Mouse (Mus musculus): Measurements from ENCODE around the gene Tmtc1.
A peak's percentile ranks its signal among the peaks of the same experiment; 100 is the strongest.

Gene Tmtc1

GRCm38 (mm10) chr6:148420387-148420786, 23.8 kb downstream of the Tmtc1 start:
- no peak for DNase-seq (ENCODE audit: low spot score)

GRCm38 (mm10) chr6:148416597-148416996, 27.6 kb downstream of the Tmtc1 start:
- DNase-seq (ENCODE audit: low spot score), result no peak

- DNase-seq (ENCODE audit: low spot score), result no peak
Observed at GRCm38 (mm10) chr6:148413638-148414037, 30.6 kb downstream of the Tmtc1 start.

GRCm38 (mm10) chr6:148406792-148407490, 37.2 kb downstream of the Tmtc1 start:
- DNase-seq (ENCODE audit: low spot score), result no peak

DNA sequence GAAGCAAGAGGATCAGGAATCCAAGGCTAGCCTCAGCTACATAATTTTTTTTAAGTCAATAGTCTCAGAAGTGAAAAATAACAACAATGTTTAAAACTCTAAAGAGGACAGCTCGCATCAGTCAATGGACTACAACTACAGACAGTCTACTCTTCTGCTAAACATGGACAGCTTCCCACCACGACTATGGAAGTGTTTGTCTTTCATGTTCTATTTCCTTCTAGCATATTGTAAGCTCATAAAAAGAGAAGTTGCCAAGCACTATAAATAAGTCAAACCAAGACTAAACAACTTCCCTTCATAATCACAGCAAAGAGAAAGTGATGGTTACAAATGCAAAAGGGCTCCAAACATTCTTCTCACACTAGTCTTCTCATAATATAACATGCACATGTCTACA, 38.6 kb downstream of the Tmtc1 start:
- no peak for DNase-seq (ENCODE audit: low spot score)

GRCm38 (mm10) chr6:148404500-148404899, 39.7 kb downstream of the Tmtc1 start:
- no peak for DNase-seq (ENCODE audit: low spot score)

- DNase-seq (ENCODE audit: low spot score), result no peak
Observed at GRCm38 (mm10) chr6:148403761-148404160, 40.4 kb downstream of the Tmtc1 start.

DNA sequence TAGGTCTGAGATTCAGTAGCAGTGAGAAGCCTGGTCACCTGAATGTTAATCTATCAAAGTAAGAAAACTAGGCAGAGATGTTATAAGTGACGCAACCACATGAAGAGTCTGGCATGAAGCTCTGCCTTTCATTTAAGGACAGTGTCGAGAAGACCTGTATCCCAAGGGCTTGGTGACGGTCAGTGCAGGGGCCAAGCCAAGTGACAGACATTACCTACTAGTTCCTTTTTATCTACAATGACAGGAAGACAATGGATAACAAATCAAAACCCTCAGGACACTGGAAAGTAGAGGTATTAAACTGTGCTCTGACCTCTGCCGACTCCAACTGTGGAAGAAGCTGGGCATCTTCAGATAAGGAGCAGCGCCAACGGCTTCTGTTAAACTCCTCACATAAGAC, 43.2 kb downstream of the Tmtc1 start:
- DNase-seq (ENCODE audit: low spot score), result no peak

DNA sequence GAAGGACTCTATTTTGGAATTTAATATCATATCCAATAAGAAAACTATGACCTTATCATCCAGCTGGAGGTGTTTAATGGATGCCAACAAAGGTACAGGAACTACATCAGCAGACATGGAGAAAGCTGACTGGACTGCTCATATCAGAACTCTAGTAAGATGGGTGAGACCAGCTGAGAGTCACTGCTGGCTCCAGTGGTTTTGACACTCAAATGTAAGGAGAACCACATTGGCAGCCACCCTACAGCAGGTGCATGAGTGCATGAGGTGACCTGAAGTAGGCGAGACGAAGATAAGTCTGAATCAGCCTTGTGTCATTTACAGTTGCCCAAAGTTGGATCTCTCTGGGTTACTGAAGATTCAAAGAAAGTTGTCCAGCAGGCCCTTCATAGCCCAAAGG, 44.6 kb downstream of the Tmtc1 start:
- no peak for DNase-seq (ENCODE audit: low spot score)

DNA sequence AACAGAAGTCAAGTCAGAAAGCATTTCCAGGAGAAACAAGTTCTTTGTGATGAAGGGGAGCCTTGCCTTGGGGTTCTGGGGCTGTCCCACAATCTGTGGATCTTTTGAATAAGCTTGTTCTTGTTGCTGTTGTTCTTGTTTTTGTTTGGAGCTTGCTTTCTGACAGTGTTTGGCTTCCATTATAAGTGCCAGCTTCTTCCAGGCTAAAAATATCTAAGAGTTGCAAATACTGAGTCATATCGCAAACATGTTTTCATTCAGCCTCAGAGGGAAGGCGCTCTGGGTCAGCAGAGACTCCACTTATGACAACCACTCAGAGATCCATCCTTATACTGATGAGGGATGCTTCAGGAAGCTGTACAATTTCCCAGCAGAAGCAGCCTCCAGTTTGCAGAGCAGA, 45.3 kb downstream of the Tmtc1 start:
- DNase-seq (ENCODE audit: low spot score), result no peak

DNA sequence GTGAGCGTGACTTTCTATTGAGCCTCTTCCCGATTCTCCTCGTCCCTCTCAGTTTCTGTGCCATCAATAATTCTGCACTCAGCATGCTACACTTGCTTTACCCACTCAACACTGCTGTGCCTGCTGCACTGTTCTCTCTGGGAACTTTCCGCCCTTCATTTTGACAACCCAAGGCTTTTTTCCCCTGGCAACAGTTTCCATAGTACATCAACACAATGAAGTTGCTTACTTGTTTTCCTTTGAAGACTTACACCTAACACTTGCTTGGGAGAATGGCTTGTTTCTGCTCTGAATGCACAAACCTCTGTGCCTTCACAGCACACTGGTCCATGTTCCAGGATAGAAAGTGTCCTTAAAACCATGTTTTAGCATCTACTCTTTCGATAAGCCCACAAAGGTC, 46.9 kb downstream of the Tmtc1 start:
- no peak for DNase-seq (ENCODE audit: low spot score)

- peak; percentile 34 for DNase-seq (ENCODE audit: low spot score)
Observed at GRCm38 (mm10) chr6:148395272-148395671, 48.9 kb downstream of the Tmtc1 start.

DNA sequence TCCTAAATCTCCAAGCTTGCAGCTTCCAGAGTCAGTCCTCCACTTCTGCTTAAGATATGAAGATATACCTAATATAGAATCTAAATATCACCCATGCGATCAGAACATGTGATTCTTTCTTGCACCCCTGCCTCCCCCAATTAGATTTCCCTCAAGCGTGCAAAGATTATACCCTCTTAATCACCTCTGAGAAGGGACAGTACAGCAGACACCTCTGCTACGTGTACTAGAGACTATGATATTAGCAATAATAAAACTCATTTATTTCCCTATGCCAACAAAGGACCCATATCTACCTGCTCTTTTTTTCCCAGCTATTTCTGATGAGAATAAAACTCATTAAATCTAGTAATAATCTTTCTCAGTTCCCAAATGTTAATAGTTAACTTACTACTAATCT, 49.9 kb downstream of the Tmtc1 start:
- DNase-seq (ENCODE audit: low spot score), result no peak

GRCm38 (mm10) chr6:148392147-148392546, 52.0 kb downstream of the Tmtc1 start:
- peak; percentile 23 for DNase-seq (ENCODE audit: low spot score)

DNA sequence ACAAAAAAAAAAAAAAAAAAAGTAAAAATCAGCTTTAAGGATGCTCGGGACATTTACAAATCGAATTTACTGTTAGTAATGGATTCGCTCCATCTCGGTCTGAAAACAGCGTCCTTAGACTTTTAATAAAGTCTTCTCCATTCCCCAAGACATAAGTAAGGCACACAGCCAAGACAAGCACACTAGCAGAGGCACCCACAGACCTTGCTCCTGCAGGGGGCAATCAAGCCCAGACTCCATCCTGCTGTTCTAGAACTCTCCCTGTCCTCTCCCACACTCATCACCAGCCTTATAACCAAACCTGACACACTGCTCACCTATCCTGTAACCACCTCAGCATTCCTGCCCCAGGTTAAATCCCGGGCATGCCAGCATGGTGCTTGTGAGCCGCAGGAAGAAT, 52.9 kb downstream of the Tmtc1 start:
- no peak for DNase-seq (ENCODE audit: low spot score)

DNA sequence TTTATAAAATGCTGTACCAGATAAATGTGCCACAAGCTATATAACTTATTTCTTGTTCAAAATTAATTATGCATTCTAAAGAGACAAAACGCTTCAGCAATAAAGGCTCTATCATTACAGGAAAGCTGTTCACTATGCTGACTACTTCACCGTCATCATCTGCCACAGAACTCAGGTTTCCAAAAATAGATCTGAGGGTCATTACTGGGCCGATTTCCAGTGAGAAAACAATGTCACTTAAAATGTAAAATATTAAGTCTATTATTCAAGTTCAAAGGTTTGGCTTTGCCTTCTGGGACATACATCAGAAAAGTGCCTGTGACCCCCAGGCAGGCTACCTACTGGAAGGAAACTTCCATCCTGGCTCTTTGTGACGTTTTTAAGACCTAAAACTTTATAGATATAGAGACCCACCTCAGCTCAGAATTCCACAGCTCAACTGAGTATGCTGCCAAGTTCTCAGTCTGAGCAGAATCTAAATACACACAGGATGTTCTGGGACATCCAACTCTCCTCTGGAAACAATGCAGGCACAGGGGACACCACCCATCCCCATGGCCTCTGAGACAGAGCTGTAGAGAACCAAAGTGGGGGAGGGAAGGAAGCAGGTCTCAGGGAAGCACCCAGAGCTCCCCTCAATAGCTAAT, 53.4 kb downstream of the Tmtc1 start:
- no peak for DNase-seq (ENCODE audit: low spot score)

DNA sequence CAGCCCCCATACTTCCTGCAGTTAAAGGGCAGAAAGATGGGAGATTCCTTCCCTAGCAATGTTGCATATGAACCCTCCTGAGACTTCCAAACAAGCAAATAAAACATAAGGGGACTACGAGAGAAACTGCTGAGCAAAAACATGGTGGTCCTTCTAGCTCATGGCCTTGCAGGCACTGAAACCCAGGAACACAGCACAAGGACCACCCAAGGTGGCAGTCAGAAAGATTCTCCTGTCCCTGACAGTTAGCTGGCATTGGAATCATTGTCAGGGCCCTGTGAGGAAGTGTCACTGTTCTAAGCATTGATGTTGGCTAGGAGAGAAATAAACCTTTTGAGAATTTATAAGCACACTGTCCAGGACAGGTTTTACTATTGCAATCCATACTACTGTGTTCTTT, 56.2 kb downstream of the Tmtc1 start:
- no peak for DNase-seq (ENCODE audit: low spot score)

DNA sequence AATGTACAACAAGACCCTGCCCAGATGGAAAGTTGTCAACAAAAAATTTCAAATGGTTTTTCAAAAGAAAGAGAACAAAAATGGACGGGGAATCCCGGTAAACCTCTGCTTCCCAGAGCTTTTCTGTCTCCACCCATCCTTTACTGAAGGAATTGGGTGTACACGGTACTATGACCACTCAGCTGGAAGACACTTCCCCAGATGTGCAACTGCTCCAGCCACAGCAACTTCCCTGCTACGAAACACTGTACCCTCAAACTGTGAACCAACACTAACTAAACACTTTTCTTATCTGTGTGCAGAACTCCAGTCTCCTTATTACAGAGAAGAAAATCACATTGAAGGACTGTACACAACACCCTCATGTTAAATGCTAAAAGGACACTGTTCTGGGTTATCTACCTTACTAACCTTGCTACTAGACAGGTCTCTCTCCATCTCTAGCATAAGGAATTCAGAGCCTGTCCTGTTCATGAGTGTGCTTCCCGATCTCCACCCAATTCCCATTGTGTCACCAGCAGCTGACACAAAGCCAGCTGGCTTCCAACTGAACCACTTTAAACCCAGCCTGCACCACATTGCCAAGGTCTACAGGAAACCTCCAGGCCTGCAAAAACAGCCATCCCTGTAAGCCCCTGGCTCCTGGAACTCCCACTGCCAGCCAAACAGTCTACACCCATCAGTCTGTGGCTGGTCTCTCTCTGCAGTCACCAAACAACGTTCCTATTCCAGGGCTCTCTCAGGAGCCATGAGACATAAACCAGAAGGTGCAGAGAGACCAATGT, 59.9 kb downstream of the Tmtc1 start:
- no peak for DNase-seq (ENCODE audit: low spot score)

DNA sequence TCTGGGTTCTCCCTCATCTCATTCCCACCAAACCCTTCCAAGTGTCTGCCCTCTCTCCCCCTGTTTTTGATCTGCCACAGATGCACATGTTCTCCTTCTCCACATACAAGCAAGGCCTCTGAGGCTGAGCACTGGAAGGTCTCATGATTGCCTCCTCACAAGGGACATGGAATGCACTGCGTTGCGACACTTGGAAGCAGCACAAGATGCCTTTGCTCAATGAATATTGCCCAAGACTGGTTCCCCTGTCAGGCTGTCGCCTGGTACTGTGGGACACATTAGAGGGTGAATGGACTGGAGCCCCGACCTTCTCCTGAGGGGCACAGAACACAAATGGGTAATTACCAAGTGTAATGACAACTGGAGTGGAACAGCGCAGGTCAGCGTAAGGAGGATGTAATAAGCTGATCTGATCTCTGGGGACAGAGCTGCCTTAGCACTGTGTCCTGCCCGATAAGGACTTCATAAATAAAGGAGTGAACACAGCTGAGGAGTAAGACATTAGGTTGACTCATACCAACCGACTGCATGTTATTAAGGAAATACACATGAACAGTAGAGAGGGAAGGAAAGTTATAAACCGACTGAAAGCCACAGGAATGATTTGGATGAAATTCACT, 62.9 kb downstream of the Tmtc1 start:
- DNase-seq (ENCODE audit: low spot score), result no peak

DNA sequence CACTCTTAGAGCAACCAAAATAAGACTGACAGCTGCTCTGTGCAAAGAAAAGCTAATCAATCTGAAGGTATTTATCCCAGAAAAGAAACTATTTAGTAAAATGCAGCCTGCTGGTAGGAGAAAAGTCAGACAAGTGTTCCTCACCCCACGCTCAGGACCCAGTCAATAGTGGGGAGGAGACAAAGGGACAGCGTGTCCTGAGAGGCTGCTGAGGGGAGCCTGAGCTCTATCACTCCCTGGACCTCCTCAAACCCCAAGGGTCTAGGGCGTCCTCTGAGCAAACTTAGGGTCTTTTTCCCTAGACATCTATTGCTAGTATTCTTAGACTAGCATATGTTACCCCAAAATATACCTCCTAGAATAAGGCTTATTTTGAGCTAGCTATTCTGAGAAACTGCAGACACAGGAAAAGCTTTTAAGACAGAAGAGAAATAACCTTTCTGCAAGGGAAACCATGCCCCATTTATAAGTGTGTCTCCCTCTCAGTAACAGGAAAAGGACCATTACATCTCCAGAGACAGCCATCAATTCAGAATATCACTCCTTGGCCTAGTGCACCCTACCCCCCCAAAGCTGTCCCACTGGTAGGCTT, 68.5 kb downstream of the Tmtc1 start:
- no peak for DNase-seq (ENCODE audit: low spot score)

DNA sequence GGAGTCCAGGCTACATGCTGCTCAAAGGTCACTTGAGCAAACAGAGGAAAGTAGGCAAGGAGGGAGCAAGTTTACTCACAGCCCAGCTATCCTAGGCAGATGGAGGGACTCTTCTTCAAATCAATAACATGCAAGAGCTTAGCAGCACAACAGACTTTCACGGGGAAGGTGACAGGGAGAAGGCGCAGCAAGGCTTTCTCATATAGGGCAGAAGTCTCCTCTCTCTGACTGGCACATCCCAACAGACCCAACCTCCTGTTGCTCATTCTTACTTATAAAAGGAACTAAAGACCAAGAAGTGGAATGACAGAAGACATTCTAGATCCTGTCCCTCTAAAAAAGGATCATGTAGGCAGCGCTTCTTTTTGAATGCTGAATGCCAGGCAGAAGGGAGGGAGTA, 69.2 kb downstream of the Tmtc1 start:
- DNase-seq (ENCODE audit: low spot score), result no peak

- DNase-seq (ENCODE audit: low spot score), result peak; percentile 22
Observed at GRCm38 (mm10) chr6:148373444-148373843, 70.7 kb downstream of the Tmtc1 start.
